Mouse (Mus musculus): Measurements from ENCODE around the gene Cox8b. TPM values are rescaled to one million over a fixed set of nuclear protein-coding genes. Genes with fewer than 3 reads are reported as not detected.

The Cox8b gene
- polyA plus RNA-seq, 1 experiment from 2014 or later, result not detected

- no peak overlapping the region for H3K27ac ChIP-seq (ENCODE audit: low read depth, low read length)
- H3K9me3 ChIP-seq (ENCODE audit: control insufficient read depth, low read length), result no peaks in the 10 kb centered on the region
- H3K9ac ChIP-seq (ENCODE audit: low read depth, low read length), result no peak overlapping the region
- H3K4me1 ChIP-seq (ENCODE audit: control insufficient read depth, insufficient read depth, low read depth, low read length), result peaks cover 16% of the 10 kb centered on the region
- H3K4me2 ChIP-seq (ENCODE audit: low read length), result no peak overlapping the region
- peaks cover 18% of the 10 kb centered on the region for H3K36me3 ChIP-seq (ENCODE audit: control insufficient read depth, insufficient read depth, low read length)
- 87% methylated on average over 9 of the region's 9 CpGs for WGBS
- ATAC-seq, result no peak
- H3K4me3 ChIP-seq (ENCODE audit: low read length), result no peak overlapping the region
- no peaks in the 10 kb centered on the region for H3K27me3 ChIP-seq (replicated peaks; ENCODE audit: control insufficient read depth, insufficient read depth, low read length)
These were observed 46.9 kb downstream of the Cox8b start for GRCm38 (mm10) chr7:140853386-140853785.

- H3K4me3 ChIP-seq (ENCODE audit: low read length), result no peak overlapping the region
- H3K9ac ChIP-seq (ENCODE audit: low read depth, low read length), result no peak overlapping the region
- peaks cover 18% of the 10 kb centered on the region for H3K36me3 ChIP-seq (ENCODE audit: control insufficient read depth, insufficient read depth, low read length)
- peaks cover 8% of the 10 kb centered on the region for H3K4me1 ChIP-seq (ENCODE audit: control insufficient read depth, insufficient read depth, low read depth, low read length)
- no peaks in the 10 kb centered on the region for H3K9me3 ChIP-seq (ENCODE audit: control insufficient read depth, low read length)
- 93% methylated on average over 4 of the region's 4 CpGs for WGBS
- H3K27ac ChIP-seq (ENCODE audit: low read depth, low read length), result no peak overlapping the region
- H3K27me3 ChIP-seq (replicated peaks; ENCODE audit: control insufficient read depth, insufficient read depth, low read length), result no peaks in the 10 kb centered on the region
- H3K4me2 ChIP-seq (ENCODE audit: low read length), result no peak overlapping the region
- ATAC-seq, result no peak
These were observed 48.3 kb downstream of the Cox8b start for GRCm38 (mm10) chr7:140851916-140852315.

Other genes with a start within 250 kb of the Cox8b start
- 0.05 TPM in 1 of 2 replicates, not detected in the other for gene Olfr539, start 240.5 kb downstream of the Cox8b start, polyA plus RNA-seq (2015; fragmentation: Nextera tagmentation; extraction: Ambion mirVana)
- not detected in 2 replicates for gene Olfr45, start 218.5 kb downstream of the Cox8b start, polyA plus RNA-seq (2015; fragmentation: Nextera tagmentation; extraction: Ambion mirVana)
- gene Olfr541, start 203.2 kb downstream of the Cox8b start, polyA plus RNA-seq (2015; fragmentation: Nextera tagmentation; extraction: Ambion mirVana), result not detected in 2 replicates
- not detected in 2 replicates for gene Cyp2e1, start 136.7 kb downstream of the Cox8b start, polyA plus RNA-seq (2015; fragmentation: Nextera tagmentation; extraction: Ambion mirVana)
- gene Syce1, start 112.6 kb downstream of the Cox8b start, polyA plus RNA-seq (2015; fragmentation: Nextera tagmentation; extraction: Ambion mirVana), result 0.60 and 0.89 TPM in 2 replicates
- 28.8 and 32.3 TPM in 2 replicates for gene Zfp941, start 78.3 kb downstream of the Cox8b start, polyA plus RNA-seq (2015; fragmentation: Nextera tagmentation; extraction: Ambion mirVana)
- not detected in 2 replicates for gene Urah, start 65.4 kb downstream of the Cox8b start, polyA plus RNA-seq (2015; fragmentation: Nextera tagmentation; extraction: Ambion mirVana)
- not detected in 2 replicates for gene Scgb1c1, start 54.9 kb downstream of the Cox8b start, polyA plus RNA-seq (2015; fragmentation: Nextera tagmentation; extraction: Ambion mirVana)
- 0.21 and 0.29 TPM in 2 replicates for gene Odf3, start 52.6 kb downstream of the Cox8b start, polyA plus RNA-seq (2015; fragmentation: Nextera tagmentation; extraction: Ambion mirVana)
- gene Gm45785, start 44.1 kb downstream of the Cox8b start, polyA plus RNA-seq (2015; fragmentation: Nextera tagmentation; extraction: Ambion mirVana), result 0.19 TPM in 1 of 2 replicates, not detected in the other
- 110 and 112 TPM in 2 replicates for gene Ric8a, start 43.5 kb downstream of the Cox8b start, polyA plus RNA-seq (2015; fragmentation: Nextera tagmentation; extraction: Ambion mirVana)
- 37.5 and 47.5 TPM in 2 replicates for gene Bet1l, start 42.9 kb downstream of the Cox8b start, polyA plus RNA-seq (2015; fragmentation: Nextera tagmentation; extraction: Ambion mirVana)
- gene Psmd13, start 18.5 kb downstream of the Cox8b start, polyA plus RNA-seq (2015; fragmentation: Nextera tagmentation; extraction: Ambion mirVana), result 259 and 260 TPM in 2 replicates
- gene Sirt3, start 18.1 kb downstream of the Cox8b start, polyA plus RNA-seq (2015; fragmentation: Nextera tagmentation; extraction: Ambion mirVana), result 60.8 and 70.6 TPM in 2 replicates
- 0.65 and 0.75 TPM in 2 replicates for gene Nlrp6, start 20.5 kb upstream of the Cox8b start, polyA plus RNA-seq (2015; fragmentation: Nextera tagmentation; extraction: Ambion mirVana)
- gene Pgghg, start 40.9 kb upstream of the Cox8b start, polyA plus RNA-seq (2015; fragmentation: Nextera tagmentation; extraction: Ambion mirVana), result 8.3 and 10.4 TPM in 2 replicates
- 0.49 and 1.7 TPM in 2 replicates for gene Ifitm5, start 49.8 kb upstream of the Cox8b start, polyA plus RNA-seq (2015; fragmentation: Nextera tagmentation; extraction: Ambion mirVana)
- not detected in 2 replicates for gene Gm45717, start 55.5 kb upstream of the Cox8b start, polyA plus RNA-seq (2015; fragmentation: Nextera tagmentation; extraction: Ambion mirVana)
- 182 and 202 TPM in 2 replicates for gene Ifitm2, start 55.5 kb upstream of the Cox8b start, polyA plus RNA-seq (2015; fragmentation: Nextera tagmentation; extraction: Ambion mirVana)
- 15.2 and 19.4 TPM in 2 replicates for gene Ifitm1, start 66.8 kb upstream of the Cox8b start, polyA plus RNA-seq (2015; fragmentation: Nextera tagmentation; extraction: Ambion mirVana)
- gene Ifitm3, start 110.3 kb upstream of the Cox8b start, polyA plus RNA-seq (2015; fragmentation: Nextera tagmentation; extraction: Ambion mirVana), result 41.2 and 43.1 TPM in 2 replicates
- 0.83 and 1.3 TPM in 2 replicates for gene Ifitm6, start 117.5 kb upstream of the Cox8b start, polyA plus RNA-seq (2015; fragmentation: Nextera tagmentation; extraction: Ambion mirVana)
- gene Gm17387, start 128.7 kb upstream of the Cox8b start, polyA plus RNA-seq (2015; fragmentation: Nextera tagmentation; extraction: Ambion mirVana), result not detected in 2 replicates
- gene B4galnt4, start 160.7 kb upstream of the Cox8b start, polyA plus RNA-seq (2015; fragmentation: Nextera tagmentation; extraction: Ambion mirVana), result 53.3 and 55.0 TPM in 2 replicates
- 0.31 and 0.32 TPM in 2 replicates for gene Pkp3, start 177.8 kb upstream of the Cox8b start, polyA plus RNA-seq (2015; fragmentation: Nextera tagmentation; extraction: Ambion mirVana)
- gene Sigirr, start 200.1 kb upstream of the Cox8b start, polyA plus RNA-seq (2015; fragmentation: Nextera tagmentation; extraction: Ambion mirVana), result 3.2 and 3.3 TPM in 2 replicates
- gene Ano9, start 217.4 kb upstream of the Cox8b start, polyA plus RNA-seq (2015; fragmentation: Nextera tagmentation; extraction: Ambion mirVana), result 0.49 and 0.80 TPM in 2 replicates
- 82.8 and 95.8 TPM in 2 replicates for gene Ptdss2, start 221.9 kb upstream of the Cox8b start, polyA plus RNA-seq (2015; fragmentation: Nextera tagmentation; extraction: Ambion mirVana)